Mouse (Mus musculus) granulocyte monocyte progenitor cell, adult 5-6 weeks (primary cell): Measurements from ENCODE around the gene Itga3. TPM values are rescaled to one million over a fixed set of nuclear protein-coding genes. Genes with fewer than 3 reads are reported as not detected.
"Not testable (repeated sequence)": the region's sequence is repeated elsewhere in the genome, so short reads cannot be mapped to it uniquely, and the experiment has no call there.

Experiments
- ATAC-seq: replicated peaks from 2 replicates; pipeline ENCODE4 v1.8.0; 2016; ENCODE audit warnings: mild to moderate bottlenecking, moderate TSS enrichment, inconsistent platforms; ENCODE audit not compliant: poor library complexity, severe bottlenecking
- total RNA-seq, 2 experiments: library from RNA; stranded (forward) in 1 of 2; stranded (reverse) in 1 of 2; fragments of 200-712, 200-1000 nt in 1 of 2; fragments of >200 nt in 1 of 2; fragmentation: Nextera tagmentation in 1 of 2; gene quantifications; 2 replicates each; pipeline ENCODE4 v1.2.3; 2014 to 2017

The Itga3 gene
- total RNA-seq, 2 experiments from 2014 or later = not detected

DNA sequence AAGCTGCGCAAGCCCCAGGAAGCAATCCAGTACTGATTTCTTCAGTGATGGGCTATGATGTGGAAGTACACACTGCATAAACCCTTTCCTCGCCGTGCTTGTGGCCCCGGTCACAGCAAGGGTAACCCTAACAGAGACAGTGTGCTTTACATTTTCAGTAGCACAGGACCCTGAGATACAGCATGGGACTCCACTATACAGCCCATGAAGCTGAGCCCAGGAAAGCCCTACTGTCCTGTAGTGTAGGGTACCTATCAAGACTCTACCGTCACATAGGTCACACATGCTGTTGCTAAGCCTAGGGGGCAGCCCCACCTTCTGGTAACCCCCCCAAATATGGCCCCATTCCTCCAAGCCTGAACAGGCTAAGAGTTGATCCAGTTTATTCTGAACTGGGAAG lies 40.1 kb downstream of the Itga3 start:
- ATAC-seq = no peak

DNA sequence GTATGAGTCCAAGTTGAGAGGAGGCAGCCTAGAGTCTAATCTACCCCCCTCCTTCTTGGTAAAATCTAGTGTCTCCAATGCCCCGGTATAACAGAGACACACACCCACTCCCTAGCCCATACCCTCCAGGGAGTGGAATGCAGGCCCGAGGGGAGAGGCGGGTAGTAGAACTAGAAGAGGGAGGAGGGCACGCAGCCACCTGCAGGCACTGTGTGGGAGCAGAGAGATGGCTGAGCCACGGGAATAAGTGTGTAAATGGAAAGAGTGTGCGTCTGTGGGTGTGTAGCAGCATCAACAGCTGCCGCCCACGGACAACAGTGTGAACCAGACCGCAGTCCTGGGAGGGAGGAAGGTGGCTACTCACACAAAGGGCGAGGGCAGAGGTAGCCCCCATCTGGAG lies 41.7 kb downstream of the Itga3 start:
- no peak for ATAC-seq

DNA sequence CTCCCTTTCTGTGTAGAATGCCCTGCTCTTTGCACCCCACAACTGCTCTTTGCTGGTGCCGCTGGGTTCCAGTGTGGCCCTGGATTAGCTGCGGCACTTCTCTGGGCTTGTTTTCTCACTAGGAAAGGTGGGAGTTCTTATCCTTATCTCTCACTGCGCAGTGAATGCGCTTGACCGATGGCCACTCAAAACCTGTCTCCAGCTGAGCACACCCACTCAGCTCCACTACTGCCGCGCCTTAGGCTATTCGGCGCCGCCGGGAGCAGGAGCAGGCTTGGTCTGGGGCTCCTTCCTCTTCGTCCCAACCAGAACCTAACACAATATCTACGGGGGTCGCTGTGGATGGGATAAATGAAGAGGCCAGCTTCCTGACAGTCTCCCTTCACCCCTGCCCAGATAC lies 43.0 kb downstream of the Itga3 start:
- no peak for ATAC-seq

DNA sequence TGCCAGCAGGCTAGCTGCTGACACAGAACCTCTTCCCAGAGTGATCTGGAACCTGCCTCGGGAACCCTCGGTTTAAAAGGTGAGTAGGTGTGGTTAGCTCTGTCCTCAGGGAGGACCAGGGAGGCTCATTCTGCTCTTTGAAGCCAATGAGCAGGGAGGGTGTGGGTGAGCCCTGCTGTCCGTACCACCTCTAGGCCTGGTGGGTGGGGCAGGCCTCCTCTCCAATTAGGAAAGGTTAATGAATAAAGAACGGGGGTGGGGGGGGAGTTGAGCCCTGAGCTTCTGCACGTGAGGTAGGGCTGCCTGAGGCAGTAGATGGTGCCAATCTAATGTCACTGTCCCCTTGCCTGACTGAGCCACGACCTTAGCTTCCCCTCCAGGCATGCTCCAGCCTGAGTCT lies 43.7 kb downstream of the Itga3 start:
- ATAC-seq = no peak

DNA sequence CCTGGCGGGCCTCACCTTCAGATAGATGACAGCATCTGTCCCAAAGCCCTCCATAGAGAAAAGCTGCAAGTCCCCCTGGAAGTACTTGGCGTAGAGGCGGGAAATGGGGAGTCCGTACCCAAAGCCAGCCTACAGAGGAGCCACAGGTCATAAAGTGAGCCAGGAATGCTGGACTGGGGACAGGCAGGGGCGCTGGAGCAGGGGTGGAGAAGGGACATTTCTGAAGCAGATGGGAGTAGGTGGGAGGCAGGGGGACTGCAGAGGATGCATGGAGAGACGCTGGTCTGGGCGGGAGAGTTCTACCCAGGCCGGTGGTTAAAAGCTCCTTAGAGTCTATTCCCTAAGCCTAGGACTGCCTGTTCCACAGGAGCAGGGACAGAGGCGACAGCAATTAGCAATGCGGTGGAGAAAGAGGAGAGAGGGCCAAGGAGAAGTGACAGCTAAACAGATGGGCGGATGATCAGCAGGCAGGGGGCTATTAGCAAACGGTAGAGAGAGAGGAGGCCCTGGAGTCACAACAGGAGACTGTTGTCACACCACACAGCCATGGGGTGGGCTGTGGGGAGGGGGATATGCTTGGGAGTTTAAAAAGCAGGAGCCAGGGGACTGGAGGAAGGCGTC lies 48.6 kb downstream of the Itga3 start:
- ATAC-seq = no peak

DNA sequence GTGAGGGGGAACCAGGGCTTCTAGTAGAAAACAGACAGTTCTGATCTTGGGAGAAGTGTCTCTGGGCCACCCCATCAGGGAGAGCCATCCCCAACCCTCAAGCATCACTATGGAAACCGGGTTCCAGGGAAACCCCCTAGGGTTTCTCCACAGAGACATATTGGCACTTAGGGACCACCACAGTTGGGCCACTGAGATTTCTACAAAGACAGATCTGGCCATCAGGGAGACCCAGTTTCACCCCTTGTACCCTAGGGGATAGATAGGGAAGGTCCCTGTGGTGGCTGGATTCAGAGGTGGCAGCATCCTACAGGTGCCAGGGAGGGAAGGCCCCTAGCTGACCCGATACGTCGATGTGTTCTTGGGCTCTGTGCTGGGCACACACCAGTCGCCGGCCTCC lies 49.8 kb downstream of the Itga3 start:
- no peak for ATAC-seq

DNA sequence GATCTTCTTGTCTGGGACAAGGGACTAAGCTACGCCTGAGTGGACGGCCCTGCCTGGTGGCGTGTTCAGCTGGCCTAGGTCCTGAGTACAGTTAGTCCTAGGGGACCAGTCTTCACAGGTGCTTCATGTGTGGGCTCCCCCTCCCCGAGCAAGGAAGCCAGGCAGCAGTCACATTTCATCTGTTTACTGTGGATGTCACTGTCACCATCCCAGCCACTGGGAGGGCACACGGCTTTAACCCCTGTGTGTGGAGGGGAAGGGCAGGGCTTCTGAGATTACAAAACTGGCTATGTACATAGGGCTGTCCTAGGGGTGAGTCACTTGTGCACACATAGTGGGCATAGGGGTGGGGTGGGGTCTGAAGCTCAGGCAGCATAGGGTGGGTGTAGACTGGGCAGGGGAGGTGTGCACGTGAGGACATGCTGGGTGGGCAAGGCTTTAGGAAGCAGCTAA lies 50.5 kb downstream of the Itga3 start:
- ATAC-seq = no peak

DNA sequence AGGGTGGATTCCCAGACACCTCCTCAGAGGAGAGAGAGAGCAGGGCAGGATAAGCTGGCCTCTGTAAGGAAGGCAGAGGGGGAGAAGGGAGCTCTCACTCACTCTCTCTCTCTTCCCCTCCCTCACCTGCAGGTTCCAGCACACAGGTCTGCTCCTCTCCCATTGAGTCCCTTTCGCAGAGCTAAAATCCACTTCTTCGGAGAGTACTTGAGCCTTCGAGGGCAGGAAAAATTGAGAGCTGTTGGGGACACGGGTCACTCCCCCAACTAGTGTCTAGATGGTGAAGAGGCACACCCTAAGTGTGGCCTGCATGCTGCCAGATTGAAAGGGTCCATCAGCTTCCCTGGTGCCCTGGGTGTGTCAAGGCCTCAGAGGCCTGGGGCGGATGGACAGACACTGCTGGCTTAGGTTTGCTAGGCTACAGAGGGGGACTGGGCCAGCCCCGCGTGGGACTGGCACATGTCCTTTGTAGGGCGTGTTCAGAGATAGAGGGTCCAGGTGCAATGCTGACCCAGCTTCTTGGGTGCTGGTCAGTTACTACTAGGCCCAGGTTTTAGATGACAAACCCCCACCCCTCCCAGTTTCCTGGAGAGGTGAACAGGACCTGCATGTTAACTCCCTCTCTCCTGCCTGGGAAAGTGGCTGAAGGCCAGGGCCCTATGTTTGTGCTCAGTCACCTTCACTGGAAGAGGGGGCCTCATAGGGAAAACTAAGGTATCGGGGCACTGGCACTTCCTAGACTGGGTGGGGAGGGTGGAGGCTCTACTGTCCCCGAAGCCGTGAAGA lies 51.2 kb downstream of the Itga3 start:
- ATAC-seq = no peak

DNA sequence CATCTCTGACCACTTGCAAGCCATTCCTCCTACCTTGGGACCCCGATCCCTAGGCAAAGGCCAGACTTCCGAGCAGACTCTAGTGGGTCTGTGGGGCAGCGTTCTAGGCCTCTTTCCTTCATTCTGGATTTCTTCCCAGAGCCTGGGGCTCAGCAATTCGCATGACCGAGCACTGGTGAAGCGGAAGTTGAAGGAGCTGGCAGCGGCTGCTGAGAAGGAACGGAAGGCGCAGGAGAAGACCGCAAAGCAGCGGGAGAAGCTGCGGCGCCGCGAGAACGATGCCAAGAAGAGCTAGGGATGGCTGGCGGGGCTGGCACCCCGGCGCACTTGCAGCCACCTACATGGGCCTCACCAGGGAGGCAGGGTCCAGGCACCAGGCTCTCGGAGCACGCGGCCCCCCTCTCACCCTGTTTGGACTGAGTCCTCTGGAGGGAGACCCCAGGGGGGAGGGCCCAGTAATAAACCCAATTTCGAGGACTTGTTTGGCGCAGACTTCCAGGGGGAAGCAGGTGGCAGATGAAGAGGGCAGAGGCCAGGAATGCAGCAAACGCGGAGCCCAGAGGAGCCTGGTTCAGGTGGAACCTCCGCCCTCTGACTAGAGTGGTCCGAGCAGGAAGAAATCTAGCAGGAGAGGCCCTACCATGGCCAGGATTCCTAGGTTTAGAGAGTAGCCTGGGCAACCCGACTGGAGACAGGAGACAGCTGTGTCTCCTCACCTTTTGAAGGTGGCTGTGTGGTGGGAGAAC lies 52.0 kb downstream of the Itga3 start:
- no peak for ATAC-seq

DNA sequence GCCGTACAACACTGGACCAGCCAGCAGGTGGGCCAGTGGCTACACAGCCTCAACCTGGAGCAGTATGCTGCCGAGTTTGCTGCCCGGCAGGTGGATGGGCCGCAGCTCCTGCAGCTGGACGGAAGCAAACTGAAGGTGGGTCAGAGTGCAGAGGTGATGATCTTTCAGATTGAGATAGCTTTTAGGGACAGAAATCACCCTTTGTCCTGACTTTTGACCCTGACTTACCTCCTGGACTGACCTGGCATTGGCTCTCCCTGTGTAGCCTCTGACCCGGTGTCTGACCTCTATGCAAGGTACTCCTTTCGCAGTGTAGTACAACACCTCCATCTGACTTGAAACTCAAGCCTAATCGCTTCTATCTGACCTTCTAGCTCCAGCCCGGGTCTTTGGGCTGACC lies 53.1 kb downstream of the Itga3 start:
- ATAC-seq = no peak

DNA sequence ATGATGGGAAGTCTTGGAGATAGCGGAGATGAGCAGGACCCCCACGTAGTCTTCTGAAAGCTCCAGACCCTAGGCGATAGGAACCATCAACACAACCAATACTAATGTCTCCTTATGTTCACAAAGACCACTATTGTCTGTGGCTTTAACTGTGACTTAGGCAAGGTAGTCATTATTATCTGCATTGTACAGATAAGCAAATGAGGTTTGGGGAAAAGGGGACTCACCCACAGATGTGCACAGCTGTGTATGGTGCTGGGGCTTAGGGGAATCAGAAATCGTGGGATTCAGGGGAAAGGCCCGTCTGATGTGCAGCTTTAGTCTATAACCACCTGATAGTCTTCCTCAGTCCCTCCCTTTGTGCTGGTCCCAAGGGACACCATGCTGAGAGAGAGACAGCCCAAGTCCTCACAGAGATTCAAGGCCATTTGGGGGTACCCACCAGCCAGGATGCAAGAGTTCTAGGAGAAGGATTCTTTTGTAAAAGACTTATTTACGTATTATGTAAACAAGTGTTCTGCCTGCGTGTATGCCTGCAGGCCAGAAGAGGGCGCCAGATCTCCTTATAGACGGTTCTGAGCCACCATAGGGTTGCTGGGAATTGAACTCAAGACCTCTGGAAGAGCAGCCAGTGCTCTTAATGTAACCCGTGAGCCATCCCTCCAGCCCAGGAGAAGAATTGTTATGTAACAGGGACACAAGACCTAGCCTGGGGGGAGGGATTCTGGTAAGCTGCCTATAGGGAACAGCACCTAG lies 54.2 kb downstream of the Itga3 start:
- ATAC-seq = no peak

DNA sequence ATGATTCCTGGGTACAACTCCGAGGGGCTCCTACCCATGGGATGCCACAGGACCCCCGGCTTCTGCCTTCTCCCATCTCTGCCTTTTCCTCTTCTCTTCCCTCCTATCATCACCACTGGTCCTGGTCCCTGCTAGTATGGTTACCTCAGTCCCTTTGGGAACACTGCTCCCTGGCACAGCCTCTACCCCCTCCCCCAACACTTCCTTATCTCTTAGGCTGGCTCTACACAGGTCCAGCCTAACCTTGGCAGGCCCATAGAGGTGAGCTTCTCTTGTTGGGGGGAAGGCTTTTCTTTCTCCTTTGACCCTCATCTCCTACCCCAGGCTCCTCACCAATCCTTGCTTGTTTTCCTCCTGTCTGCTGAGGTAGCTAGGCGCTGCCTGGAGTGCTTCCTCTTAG lies 61.1 kb downstream of the Itga3 start:
- ATAC-seq = no peak

DNA sequence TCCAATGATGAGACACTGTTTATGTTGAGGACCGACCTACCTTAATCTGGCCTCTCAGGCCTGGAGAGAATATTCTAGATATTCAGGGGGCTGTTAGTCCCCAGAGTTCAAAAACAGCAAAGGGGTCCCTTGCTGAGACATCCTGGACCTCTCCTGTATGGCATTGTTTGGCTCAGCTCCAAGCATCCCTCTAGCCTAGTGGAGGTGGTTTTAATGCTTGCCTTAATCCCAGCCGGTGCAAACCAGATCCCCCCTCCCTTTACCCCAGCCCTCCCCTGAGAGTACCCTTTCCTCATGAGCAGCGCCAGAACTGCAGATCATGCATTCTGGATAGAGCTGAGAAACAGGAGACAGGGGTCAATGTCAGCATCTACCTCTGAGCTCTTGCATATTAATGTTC lies 64.1 kb downstream of the Itga3 start:
- ATAC-seq = no peak

DNA sequence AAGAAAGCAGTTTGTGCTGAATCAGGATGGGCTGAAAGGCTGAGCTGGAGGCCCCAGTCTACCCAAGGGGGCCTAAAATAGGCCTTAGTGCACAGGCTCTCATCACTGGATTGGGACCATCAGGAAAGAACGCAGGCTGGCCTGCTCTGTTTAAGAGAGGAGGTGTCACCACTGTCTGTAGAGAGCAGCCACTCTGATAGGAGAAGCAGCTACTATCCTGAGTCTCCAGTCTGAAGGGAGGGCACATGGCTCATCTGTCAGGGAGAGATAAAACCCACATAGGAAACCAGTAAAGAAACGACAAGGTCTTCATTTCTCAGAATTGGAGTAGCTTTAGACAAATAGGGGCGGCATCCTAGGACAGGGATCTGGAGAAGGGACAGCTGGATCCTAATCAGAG lies 64.5 kb downstream of the Itga3 start:
- no peak for ATAC-seq

DNA sequence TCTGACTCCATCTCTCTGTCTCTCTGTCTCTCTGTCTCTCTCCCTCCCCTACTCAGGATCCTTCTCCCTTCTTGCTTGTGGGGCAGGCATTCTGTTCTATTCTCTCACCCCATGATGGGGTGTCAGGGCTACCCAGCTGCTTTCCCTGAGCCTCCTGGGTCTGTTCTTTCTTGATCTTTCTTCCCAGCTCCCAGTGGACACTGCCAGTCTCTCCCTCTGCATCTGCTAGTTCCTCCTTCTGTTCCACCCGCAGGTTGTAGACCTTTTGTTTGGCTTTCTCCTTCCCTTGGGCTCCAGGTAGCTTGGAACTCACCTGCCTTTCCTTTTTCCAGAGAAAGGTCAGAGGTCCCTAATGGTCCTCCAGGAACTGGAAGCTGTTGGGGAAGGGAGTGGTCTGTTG lies 65.2 kb downstream of the Itga3 start:
- no peak for ATAC-seq

DNA sequence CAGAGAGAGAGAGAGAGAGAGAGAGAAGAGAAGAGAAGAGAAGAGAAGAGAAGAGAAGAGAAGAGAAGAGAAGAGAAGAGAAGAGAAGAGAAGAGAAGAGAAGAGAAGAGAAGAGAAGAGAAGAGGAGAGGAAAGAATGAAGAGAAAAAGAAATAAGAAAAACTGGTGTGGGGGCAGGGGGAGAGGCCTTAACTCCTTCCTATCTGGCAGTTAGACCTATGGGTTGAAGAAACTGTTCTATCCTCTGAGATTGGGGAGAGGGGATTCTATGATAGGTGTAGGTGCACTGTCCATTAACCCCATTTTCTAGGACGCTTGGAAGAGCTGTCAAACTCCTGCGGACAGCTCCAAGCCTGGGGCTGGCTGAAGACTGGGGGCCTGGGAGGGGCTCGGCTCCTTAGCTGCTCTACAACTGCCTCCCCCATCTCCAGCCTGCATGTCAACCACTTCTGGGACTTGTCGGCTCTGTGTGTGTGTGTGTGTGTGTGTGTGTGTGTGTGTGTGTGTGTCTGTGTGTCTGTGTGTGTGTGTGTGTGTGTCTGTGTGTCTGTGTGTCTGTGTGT lies 65.7 kb downstream of the Itga3 start:
- not testable (repeated sequence) for ATAC-seq

DNA sequence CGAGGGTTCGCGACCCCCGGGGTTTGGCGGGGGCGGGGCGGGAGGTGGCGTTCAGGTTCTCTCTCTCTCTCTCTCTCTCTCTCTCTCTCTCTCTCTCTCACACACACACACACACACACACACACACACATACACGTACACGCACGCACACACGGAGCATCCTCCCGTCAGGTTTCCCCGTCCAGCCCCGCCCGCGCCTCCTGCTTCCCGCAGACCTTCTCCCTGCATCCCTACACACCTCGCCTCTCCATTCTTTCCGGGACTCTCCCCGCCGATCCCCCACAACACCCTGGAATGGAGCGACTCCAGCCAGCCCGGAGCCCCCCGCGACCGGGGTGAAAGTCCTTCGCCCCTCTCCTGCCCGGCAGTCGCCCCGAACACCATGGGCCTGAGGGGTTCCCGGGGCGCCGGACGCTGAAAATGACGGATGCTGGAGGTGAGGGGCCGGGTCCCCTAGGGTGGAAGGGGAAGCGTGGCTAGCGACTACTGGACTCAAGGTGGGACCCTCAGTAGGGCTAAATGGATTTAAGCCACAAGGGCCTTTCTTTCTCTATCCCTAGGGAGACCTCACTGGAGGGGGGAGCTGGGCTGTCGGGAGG lies 66.4 kb downstream of the Itga3 start:
- no peak for ATAC-seq

DNA sequence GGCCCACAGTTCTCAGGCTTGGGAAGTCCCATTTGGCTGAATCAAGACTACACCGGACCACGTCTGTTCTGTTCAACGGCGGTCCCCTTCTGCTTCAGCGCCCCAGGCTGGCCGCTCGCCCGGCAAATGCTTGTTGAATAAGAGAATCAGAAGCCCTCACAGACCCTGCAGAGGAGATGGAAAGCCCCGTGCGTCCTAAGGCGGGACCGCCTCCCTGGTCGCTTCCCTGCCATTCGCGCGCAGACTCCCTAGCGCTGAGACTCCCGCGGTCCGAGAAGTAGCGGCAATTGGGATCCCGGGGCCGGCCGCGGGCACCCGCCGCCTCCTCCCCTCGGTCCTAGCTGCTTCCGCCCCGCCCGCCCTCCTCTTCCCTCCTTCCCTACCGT lies 67.0 kb downstream of the Itga3 start, which contains the start of gene Samd14:
TSS of gene Samd14 (plus strand) at position 251 of the 386 bp plus-strand sequence.
- peak; percentile 26 for ATAC-seq

DNA sequence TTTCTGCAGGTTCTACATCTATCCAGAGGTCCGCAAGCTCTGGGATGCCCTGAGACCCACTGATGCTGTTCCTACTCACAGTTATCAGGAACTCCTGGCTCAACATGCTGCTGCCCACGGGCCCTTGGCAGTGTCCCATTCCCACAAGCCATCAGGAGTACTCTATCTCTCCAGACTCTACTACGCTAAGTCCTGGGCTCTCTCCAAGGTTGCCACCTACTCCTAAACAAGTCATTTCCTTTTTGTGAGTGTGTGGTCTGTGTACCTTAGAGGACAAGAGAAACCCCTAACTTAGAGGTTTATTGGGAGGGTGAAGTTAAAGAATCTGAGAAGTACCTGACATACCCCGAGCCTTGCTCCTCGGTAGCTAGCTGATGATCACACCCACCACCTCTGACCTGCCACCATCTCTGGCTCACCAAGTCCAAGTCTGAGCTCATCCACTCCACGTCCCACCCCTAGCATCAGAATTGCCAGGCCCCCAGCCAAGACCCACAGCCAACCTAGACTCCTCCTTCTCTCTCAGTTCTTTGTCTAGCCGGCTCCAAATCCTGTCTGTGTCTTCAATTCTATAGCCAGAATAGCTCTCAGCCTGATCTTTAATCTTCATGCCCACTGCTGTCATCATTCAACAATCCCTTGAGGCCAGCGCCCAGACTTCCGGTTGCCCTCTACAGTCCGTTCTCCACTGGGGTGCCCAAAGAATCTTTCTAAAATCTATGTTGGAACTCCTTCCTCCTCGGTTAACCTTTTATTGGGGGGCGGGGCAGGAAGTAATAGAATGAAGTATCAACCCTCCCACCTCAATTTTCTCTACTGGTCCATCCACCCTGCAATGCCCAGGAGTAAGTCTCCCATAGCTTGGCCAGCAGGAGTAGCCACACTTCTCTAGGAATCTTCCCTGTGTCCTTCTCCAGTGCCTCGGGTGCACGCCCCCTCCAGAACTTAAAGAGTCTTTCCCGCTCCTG lies 67.7 kb downstream of the Itga3 start:
- no peak for ATAC-seq
